Mouse (Mus musculus): ENCODE data around the gene Inpp5a.

The Inpp5a gene

GRCm38 (mm10) chr7:139371389-139371788 lies 17.5 kb upstream of the Inpp5a start:
- DNase-seq (ENCODE audit: low spot score) = no peak

GRCm38 (mm10) chr7:139377381-139377780 lies 11.5 kb upstream of the Inpp5a start:
- no peak for DNase-seq (ENCODE audit: low spot score)

DNA sequence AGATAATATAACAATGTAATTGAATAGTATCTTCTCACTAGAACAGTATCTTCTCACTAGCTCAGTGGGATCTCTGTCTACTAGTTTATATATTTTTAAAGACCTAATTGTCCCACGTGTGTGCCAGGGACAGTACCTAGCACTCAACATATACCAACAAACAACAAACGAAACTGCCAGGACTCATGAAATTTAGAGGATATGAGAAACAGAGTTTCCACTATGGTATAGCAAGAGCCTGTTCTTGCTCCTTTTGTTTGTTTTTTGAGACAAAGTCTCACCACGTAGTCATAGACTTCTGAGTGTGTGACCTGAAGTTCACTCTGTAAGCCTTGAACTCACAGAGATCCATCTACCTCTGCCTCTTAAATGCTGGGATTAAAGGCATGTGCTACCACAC lies 10.6 kb upstream of the Inpp5a start:
- DNase-seq (ENCODE audit: low spot score) = no peak

DNA sequence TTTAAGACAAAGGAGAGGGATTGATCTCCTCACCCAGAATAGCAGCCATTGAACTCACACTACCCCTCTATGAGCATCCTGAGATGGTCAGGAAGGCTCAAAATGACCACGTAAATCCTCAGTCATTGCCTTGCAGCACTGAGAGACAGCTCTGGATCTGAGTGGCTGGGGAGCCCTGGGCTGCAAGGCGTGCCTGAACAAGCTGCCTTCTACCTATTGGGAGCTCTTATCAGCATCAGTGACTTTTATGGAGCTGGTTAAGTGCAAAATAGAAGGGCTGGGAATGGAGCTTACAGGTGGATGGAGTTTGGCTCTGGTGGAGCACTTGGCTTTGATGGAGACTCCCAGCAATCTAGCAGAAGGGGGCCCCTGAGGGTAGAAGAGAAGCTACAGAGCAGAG lies 9.2 kb upstream of the Inpp5a start:
- no peak for DNase-seq (ENCODE audit: low spot score)

DNA sequence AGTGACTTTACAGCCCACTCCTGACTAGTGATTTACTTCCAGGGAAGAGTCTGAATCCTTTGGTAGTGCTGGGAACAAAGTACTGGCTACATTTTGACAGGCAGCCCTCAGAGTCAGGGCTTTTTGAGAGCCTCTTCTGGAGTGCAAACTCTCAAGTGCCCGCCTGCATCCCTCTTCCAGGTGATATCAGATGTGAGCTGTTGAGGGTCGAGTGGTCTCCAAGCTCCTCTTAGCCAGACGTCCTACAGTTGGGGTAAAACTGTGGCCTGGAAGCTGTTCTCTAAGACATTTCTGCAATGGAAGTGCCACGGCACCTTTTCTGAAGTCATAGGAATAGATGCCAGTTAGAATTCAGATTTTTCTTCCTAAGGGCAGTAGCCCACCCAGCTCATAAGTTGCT lies 8.7 kb upstream of the Inpp5a start:
- DNase-seq (ENCODE audit: low spot score) = no peak

DNA sequence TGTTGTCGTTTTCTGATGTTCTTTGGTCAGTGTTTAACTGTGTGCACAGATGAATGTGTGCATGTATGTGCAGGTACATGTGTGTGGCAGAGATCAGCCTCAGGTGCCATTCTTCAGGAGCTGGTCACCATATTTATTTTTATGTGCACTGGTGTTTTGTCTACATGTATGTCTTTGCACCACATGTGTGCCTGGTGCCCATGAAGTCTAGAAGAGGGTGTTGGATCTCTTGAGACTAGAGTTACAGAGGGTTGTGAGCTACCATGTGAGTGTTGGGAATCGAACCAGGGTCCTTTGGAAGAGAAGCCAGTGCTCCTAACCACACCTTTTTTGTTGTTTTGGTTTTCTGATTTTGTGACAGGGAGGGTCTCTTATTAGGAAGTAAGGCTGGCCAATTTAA lies 7.0 kb upstream of the Inpp5a start:
- no peak for DNase-seq (ENCODE audit: low spot score)

DNA sequence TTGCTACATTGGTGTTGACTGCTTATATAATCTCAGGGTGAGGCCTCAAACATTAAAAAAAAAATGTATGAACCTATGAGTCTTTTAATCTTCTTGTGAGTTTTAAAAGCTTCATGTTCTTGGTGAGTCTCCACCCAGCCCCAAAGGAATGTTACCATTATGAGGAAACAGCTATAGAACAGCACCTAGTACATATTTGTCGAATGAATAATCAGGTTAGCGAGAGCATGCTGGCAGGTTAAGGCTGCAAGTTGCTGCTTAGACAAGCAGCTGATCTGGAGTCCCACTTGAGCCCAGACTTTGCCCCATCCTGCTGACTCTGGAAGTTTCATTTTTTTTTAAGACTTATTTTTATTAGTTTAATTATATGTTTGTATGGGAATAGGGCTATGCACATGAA lies 6.1 kb upstream of the Inpp5a start:
- no peak for DNase-seq (ENCODE audit: low spot score)

- DNase-seq (ENCODE audit: low spot score) = no peak
Measured at GRCm38 (mm10) chr7:139384500-139384899, 4.4 kb upstream of the Inpp5a start.

DNA sequence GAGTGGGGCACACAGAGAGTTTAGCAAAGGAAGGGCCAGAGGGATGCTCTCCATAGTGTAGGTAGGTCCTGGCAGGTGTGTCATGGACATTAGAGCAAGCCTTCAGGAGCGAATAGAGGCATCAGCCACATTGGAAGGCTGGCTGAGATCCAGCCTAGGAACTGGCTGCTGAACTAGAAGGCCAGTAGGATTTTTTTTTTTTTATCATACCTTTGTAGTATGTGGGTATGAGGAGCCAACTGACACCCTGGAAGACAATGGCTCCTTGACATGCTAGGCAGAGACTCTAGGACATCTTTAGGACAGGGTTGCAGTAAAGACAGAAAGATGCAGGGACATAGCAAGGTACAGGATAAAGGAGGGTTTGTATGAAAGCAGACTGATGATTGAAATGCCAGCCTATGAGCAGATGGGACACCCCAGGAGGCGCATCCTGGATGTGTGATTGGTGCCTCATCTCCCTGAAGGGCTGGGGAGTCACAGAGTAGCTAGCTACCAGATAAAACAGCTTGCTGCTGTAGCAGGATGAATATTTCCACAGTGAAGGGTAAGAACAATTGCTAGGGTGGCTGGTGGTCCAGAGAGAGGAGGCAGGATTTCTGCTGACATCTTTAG lies 3.9 kb upstream of the Inpp5a start:
- no peak for DNase-seq (ENCODE audit: low spot score)

DNA sequence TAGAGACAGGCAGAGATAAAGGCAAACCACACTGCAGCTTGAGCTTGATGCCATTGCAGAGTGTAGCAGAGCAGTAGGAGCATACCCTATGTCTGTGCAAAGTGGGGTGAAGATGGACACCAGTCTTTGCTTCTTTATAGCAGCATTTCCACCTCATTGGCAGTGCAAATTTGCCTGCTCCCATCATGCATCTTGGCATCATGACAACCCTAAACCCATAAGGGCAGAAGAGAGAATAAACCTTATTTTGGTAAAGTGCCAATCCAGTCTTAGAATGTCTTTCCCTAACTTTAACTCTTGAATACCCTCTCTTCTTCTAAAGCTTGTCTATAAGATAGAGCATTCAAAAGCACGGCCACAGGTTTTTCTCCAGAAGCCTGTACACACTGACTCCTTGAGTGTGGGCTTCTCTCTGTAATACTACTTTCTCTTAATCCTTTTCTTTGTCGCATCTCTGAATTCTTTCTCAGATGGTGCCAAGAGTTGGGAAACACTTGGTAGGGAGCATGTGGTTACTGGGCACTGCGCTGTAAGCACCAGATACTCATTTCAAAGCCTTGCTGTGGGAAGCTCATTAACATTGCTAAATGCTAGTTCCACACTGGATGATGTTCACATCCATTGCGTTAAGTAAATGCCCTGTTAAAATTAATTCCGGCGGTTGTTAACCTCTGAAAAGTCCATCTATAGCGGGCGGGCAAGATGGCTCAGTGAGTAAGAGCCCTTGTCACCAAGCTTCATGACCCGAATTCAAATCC lies 1.8 kb upstream of the Inpp5a start:
- DNase-seq (ENCODE audit: low spot score) = no peak

DNA sequence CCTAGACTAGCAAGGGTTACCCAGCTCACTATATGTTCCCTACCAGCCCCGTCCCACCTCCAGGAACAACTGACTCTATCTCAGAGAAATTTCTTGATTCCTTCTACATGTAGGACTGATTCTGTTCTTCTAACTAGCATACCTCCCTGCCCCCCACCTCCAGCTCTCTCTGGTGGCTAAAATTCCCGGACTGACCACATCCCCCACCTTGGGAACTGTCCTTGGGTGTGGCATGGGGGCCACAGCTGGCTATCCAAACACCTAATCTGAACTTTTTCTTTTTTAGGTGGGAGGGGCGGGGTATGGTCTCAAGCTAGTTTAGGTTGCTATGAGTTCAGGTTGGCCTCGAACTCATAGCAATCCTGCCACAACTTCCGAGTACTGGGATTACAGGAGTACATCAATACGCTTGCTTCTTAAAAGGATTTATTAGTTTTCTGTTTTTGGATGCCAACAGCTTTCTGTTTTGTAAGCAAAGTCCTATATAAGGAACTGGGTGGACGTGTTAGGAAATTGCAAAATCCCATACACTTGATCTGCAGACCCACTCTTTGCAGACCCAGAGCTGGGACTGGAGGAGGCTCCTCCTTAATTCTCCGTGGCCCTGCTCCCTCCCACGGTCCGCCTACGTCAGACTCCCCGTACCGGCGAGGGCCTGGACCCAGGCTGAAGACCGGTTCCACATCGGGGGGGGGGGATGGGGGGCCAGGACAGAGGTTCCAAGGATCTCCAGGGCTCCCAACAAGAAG lies 814 bp upstream of the Inpp5a start:
- no peak for DNase-seq (ENCODE audit: low spot score)

- DNase-seq (ENCODE audit: low spot score) = peak; percentile 36
Measured at GRCm38 (mm10) chr7:139389213-139389761, 378 bp downstream of the Inpp5a start.

- DNase-seq (ENCODE audit: low spot score) = no peak
Measured at GRCm38 (mm10) chr7:139390380-139390779, 1.5 kb downstream of the Inpp5a start.

DNA sequence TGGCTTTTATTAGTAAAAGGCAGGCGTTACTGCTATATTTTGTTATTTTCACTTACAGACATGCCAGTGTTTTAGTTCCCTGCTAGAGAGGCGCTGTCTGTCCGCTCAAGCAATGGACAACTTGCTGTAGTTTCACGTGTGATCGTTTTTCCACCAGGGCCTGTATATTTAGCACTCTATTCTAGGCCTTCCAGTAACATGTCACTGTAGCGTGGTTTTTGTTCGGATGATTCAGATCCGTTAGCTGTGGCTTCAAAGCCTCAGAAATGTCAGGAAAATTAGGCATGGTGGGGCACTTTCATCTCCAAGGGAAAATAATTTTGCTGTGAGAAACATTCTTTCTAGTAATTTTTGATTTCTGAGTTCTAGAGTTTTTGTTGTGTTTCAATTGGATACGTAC lies 2.0 kb downstream of the Inpp5a start:
- no peak for DNase-seq (ENCODE audit: low spot score)

DNA sequence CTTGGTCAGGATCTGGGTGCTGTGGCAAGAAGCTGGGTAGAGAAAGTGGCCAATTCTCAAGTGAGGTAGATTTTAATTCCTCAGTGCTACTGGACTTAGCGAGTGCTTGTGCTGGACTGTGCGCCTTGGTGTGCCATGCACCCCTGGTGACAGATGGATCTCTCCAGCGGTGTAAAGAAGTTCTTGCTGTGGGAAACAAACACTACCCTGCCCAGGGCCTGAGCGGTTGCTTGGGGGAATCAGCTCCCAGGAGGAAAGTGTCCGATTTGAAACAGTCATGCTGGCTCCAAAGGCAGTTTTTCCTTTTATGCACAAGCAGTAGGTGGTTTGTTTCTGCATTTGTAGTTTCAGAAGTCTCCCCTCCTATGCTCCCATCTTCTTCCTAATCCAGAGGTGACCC lies 2.8 kb downstream of the Inpp5a start:
- no peak for DNase-seq (ENCODE audit: low spot score)

GRCm38 (mm10) chr7:139392106-139392505 lies 3.2 kb downstream of the Inpp5a start:
- no peak for DNase-seq (ENCODE audit: low spot score)

- DNase-seq (ENCODE audit: low spot score) = no peak
Measured at GRCm38 (mm10) chr7:139392691-139393235, 3.9 kb downstream of the Inpp5a start.

DNA sequence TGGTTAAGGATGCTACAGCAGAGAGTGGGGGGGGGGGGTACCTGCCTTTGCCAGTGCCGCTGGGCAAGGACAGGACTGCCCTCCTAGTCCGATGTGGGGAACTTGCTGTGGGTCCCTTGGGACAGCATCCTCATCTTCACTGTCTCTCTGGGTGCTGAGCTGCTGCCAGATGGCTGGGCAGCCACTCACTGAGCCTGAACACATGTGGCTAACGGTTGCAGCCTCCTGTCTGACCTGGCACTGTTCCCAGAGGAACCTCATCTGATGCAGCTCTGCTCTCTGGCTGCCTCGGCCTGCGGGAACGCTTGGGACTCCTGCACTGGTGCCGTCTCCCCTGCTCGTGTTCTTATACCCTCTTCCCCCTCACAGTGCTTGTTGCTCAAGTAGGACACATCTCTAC lies 8.6 kb downstream of the Inpp5a start:
- no peak for DNase-seq (ENCODE audit: low spot score)

GRCm38 (mm10) chr7:139398111-139398510 lies 9.2 kb downstream of the Inpp5a start:
- DNase-seq (ENCODE audit: low spot score) = no peak

DNA sequence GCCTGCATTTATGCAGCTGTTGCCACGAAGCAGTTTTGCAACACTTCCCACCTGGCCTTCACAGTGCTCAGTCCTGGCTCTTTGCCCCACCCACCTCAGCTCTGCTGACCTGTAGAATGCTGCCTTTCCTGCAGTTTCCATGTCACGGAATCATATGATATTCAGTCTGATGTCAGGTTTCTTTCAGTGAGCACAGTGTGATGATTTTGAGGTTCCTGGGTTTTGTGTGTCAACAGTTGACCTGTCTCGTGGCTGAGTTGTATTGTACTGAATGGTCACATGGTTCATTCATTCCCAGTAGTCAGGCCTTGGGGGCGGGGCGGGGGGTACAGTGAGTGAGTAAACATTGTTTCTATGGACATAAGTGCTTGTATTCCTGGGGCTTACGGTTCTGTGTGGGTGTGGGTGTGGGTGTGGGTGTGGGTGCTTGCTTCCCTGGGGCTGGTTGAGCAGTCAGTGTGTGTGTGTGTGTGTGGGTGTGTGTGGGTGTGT lies 9.7 kb downstream of the Inpp5a start:
- DNase-seq (ENCODE audit: low spot score) = no peak

DNA sequence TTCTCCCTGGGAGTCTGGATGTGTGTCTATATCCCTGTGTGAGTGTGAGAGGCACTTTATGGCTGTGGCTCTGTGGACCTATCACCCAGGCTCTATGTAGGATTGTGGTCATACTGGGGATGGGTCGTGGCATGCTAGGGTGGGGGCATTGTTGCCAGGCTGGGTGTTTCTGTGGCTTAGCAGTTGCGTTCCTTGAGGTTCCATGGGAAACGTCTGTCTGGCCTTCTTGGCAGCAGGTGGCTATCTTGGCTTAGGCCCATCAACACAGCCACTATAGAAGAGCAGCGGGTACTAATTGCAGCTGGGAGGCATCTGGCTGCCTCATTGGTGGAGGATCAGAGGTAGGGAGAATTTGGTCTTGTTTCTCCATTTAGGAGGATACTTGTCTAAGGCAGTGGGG lies 10.7 kb downstream of the Inpp5a start:
- DNase-seq (ENCODE audit: low spot score) = no peak

DNA sequence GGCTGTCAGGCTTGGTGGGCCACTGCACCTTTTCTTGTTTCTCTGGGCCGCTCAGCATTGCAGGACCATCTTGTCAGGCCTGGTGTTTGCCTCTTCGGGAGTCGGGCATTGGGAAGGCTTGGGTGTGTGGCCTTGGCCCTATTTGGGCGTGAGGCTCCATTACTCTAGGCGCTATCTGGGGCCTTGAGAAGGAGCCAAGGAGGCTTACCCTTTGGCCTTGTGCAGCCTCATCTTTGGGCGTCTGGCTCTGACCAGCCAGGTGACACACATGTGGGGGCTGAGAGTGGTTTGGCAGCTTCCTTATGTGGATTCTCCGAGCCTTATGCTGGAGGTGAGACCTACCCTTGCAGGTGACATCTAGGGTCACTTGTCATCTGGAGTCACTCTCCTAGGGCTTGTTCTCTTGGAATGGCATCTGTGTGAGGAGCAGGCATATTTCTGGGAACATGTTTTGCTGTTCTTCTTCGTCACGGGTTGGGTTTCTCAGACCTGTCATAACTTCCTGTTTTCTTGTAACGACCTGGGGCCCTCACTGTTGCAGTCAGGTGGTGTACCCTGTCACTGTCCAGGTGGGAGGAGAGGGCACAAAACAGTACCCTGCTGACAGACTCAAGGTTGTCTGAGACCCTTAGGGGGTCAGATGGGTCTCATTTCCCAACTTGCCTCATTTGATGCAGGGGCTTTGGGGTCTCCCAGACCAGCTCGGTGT lies 11.2 kb downstream of the Inpp5a start:
- DNase-seq (ENCODE audit: low spot score) = no peak

Data from yolk sac, embryonic 10.5 days (tissue).